Mouse (Mus musculus): ENCODE results near the gene Parp8. TPM values are rescaled to one million over a fixed set of nuclear protein-coding genes. Genes with fewer than 3 reads are reported as not detected.
A peak's percentile ranks its signal among the peaks of the same experiment; 100 is the strongest.

Parp8 gene
- total and polyA plus RNA-seq, 2 experiments from 2014 or later: 7.9 to 11.0 TPM

DNA sequence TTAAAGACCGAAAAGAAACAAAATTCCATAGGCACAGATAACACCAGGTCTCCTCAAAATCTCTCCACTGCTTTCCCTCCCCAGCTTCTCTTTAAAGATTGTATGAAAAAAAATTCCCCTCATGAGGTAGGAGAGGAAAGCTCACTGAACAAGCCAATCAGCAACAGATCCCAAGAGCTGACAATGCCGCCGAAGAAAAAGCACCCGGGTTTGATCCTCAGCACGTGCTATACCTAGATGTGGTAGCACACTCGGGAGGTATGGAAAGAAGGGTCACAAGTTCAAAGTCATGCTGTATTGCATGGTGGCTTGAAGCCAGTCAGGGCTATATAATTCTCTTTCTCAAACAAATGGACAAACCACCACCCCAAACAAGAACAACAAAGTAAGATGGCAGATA is 76.3 kb downstream of the Parp8 start:
- 81% methylated on average over 6 of the region's 6 CpGs for WGBS
- TF ChIP-seq EP300 (IDR thresholded peaks at IDR 0.05; ENCODE audit: low read depth): no peak
- TF ChIP-seq CTCF (IDR thresholded peaks at IDR 0.05; ENCODE audit: low read depth): no peak
- Histone ChIP-seq H3K27me3 (ENCODE audit: control insufficient read depth, insufficient read depth, low read length) (no peaks in the 10 kb centered on the region), H3K36me3 (replicated peaks; ENCODE audit: control insufficient read depth, insufficient read depth, low read length) (no peaks in the 10 kb centered on the region), H3K4me2 (ENCODE audit: low read depth, low read length) (no peak overlapping the region), H3K4me1 (ENCODE audit: control insufficient read depth, insufficient read depth) (peaks cover 19% of the 10 kb centered on the region), H3K9me3 (replicated peaks; ENCODE audit: control insufficient read depth, low read length) (no peaks in the 10 kb centered on the region), H3K27ac (ENCODE audit: low read depth) (no peak overlapping the region), H3K4me3 (ENCODE audit: low read depth, low read length) (no peak overlapping the region), H3K9ac (replicated peaks; ENCODE audit: low read depth, low read length) (no peak overlapping the region)
- ATAC-seq (ENCODE audit: insufficient read depth, low read depth) (no peak), DNase-seq (ENCODE audit: low spot score) (no peak)

DNA sequence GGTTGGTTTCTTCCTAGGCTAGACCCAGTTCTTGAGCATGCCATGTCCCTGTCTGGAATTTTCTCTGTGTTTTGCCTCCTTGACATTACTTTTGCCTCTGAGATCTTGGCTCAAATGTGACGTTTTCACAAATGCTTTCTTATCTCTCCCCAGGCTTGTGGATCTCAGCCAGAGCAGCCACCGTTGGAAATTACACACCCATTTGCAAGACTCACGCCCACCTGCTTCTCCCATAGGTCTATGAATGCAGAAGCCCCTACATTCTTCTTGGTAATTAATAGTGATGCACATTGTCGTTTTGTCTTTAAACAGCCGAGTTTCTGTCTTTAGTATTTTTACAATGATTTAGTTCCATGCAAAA is 77.1 kb downstream of the Parp8 start:
- no peak for DNase-seq (ENCODE audit: low spot score)
- TF ChIP-seq CTCF (IDR thresholded peaks at IDR 0.05; ENCODE audit: low read depth) (no peak), EP300 (IDR thresholded peaks at IDR 0.05; ENCODE audit: low read depth) (no peak)
- Histone ChIP-seq H3K4me1 (ENCODE audit: control insufficient read depth, insufficient read depth) (peaks cover 19% of the 10 kb centered on the region), H3K4me2 (ENCODE audit: low read depth, low read length) (no peak overlapping the region), H3K4me3 (ENCODE audit: low read depth, low read length) (no peak overlapping the region), H3K27me3 (ENCODE audit: control insufficient read depth, insufficient read depth, low read length) (no peaks in the 10 kb centered on the region), H3K9ac (replicated peaks; ENCODE audit: low read depth, low read length) (no peak overlapping the region), H3K36me3 (replicated peaks; ENCODE audit: control insufficient read depth, insufficient read depth, low read length) (no peaks in the 10 kb centered on the region), H3K27ac (ENCODE audit: low read depth) (0 out of 2 replicates have a peak overlapping the region, but pooled peaks have one; percentile 2), H3K9me3 (replicated peaks; ENCODE audit: control insufficient read depth, low read length) (no peaks in the 10 kb centered on the region)
- WGBS: 44% methylated on average over 5 of the region's 5 CpGs
- ATAC-seq (ENCODE audit: insufficient read depth, low read depth): no peak

DNA sequence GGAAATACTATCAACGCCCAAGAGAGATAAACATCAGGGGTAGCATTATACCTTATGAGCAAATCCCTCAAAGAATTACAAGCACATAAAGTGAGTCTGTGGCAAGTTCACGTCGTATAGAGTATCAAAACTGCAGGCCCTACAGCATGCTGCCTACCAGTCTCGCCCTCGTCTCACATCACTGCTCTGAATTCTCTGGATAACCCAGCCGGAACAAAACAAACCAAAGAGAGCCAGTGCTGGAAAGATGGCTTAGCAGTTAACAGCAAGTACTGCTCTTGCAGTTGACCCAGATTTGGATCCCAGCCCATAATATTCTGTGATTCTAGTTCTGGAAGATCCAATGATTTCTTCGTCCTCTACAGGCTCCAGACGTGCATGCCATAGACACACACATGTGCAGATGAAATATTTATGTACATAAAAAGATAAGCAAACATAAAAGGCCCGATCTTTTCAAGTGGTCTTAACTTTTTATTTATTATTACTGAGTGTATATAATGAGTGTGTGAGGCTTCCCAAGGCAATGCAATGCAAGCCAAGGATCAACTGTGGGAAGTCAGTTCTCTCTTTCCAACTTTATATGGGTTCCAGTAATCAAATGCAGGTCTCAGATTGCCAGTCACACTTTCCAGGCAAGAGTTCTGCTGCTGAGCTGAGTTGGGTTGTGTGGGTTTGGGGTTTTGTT is 77.6 kb downstream of the Parp8 start:
- ATAC-seq (ENCODE audit: insufficient read depth, low read depth) (no peak), DNase-seq (ENCODE audit: low spot score) (no peak)
- WGBS: 73% methylated on average over 9 of the region's 9 CpGs
- H3K27me3 ChIP-seq (ENCODE audit: control insufficient read depth, insufficient read depth, low read length): no peaks in the 10 kb centered on the region
- 0 out of 2 replicates have a peak overlapping the region, but pooled peaks have one; percentile 2 for H3K27ac ChIP-seq (ENCODE audit: low read depth)
- no peak overlapping the region for H3K9ac ChIP-seq (replicated peaks; ENCODE audit: low read depth, low read length)
- no peaks in the 10 kb centered on the region for H3K36me3 ChIP-seq (replicated peaks; ENCODE audit: control insufficient read depth, insufficient read depth, low read length)
- no peaks in the 10 kb centered on the region for H3K9me3 ChIP-seq (replicated peaks; ENCODE audit: control insufficient read depth, low read length)
- H3K4me1 ChIP-seq (ENCODE audit: control insufficient read depth, insufficient read depth): peaks cover 19% of the 10 kb centered on the region
- no peak overlapping the region for H3K4me2 ChIP-seq (ENCODE audit: low read depth, low read length)
- TF ChIP-seq EP300 (IDR thresholded peaks at IDR 0.05; ENCODE audit: low read depth) (no peak), CTCF (IDR thresholded peaks at IDR 0.05; ENCODE audit: low read depth) (no peak)
- no peak overlapping the region for H3K4me3 ChIP-seq (ENCODE audit: low read depth, low read length)

DNA sequence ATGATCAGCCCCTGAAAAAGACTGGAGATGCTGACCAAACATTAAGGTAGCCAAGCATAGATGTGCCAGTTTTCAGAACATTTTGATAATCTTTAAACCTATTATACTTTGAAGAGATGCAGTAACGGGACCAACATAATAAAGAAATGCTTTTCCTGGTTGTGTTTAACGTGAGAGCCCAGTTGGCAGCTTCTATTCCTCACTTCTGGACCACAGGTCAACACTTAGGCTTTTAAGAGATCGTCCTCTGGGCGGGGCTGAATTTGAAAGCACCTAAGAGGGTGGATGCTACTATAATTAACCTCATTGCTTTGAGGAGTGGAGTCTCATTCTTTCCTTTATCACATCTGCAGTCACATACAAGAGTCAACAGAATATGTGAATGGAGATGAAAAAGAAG is 78.8 kb downstream of the Parp8 start:
- no peak for DNase-seq (ENCODE audit: low spot score)
- no peak for ATAC-seq (ENCODE audit: insufficient read depth, low read depth)
- Histone ChIP-seq H3K4me1 (ENCODE audit: control insufficient read depth, insufficient read depth) (peaks cover 19% of the 10 kb centered on the region), H3K27me3 (ENCODE audit: control insufficient read depth, insufficient read depth, low read length) (no peaks in the 10 kb centered on the region), H3K9me3 (replicated peaks; ENCODE audit: control insufficient read depth, low read length) (no peaks in the 10 kb centered on the region), H3K4me3 (ENCODE audit: low read depth, low read length) (no peak overlapping the region), H3K36me3 (replicated peaks; ENCODE audit: control insufficient read depth, insufficient read depth, low read length) (no peaks in the 10 kb centered on the region), H3K27ac (ENCODE audit: low read depth) (no peak overlapping the region), H3K9ac (replicated peaks; ENCODE audit: low read depth, low read length) (no peak overlapping the region), H3K4me2 (ENCODE audit: low read depth, low read length) (no peak overlapping the region)
- TF ChIP-seq EP300 (IDR thresholded peaks at IDR 0.05; ENCODE audit: low read depth): no peak
- TF ChIP-seq CTCF (IDR thresholded peaks at IDR 0.05; ENCODE audit: low read depth): no peak
- 45% methylated on average over 4 of the region's 4 CpGs for WGBS

DNA sequence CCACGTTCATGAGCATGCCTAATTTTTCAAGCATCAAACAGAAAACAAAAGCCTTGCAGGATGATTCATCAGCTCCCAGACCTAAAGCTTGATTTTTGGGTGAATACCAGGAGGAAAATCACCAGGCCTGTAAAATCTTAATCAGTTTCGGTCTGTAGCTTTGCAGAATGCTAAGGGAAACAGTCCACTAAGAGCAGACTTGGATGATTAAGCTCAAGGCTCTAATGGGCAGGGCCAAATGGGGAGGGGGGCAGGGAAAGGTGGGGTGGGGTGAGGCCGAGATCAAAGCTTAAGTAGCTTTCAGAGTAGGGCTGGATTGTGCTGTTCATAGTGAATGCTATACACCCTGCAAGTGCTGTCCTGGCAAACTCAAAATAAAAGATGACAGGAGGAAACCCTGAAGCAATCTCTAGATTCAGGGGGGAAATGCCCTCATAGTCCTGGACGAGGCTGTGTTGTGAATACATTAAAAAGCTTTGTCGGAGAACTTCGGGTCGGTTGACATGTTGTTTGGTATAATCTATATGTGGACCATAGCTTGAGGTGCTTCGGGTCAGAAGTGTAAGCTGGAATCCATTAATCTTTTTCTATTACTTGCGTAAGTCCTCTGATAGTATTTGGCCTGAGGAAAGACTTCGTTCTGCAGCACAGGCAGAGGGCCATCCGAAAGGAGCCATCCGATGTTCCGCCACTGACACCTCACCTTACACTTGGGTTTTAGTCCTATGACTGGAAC is 83.9 kb downstream of the Parp8 start:
- Histone ChIP-seq H3K4me3 (ENCODE audit: low read depth, low read length) (no peak overlapping the region), H3K27me3 (ENCODE audit: control insufficient read depth, insufficient read depth, low read length) (no peaks in the 10 kb centered on the region), H3K36me3 (replicated peaks; ENCODE audit: control insufficient read depth, insufficient read depth, low read length) (no peaks in the 10 kb centered on the region), H3K9ac (replicated peaks; ENCODE audit: low read depth, low read length) (no peak overlapping the region), H3K9me3 (replicated peaks; ENCODE audit: control insufficient read depth, low read length) (0 out of 2 replicates have a peak, but pooled peaks cover 4% of the 10 kb centered on the region), H3K4me1 (ENCODE audit: control insufficient read depth, insufficient read depth) (peaks cover 1% of the 10 kb centered on the region), H3K4me2 (ENCODE audit: low read depth, low read length) (no peak overlapping the region), H3K27ac (ENCODE audit: low read depth) (no peak overlapping the region)
- DNase-seq (ENCODE audit: low spot score): no peak
- WGBS: 84% methylated on average over 13 of the region's 13 CpGs
- TF ChIP-seq CTCF (IDR thresholded peaks at IDR 0.05; ENCODE audit: low read depth) (no peak), EP300 (IDR thresholded peaks at IDR 0.05; ENCODE audit: low read depth) (no peak)
- no peak for ATAC-seq (ENCODE audit: insufficient read depth, low read depth)
